Mouse (Mus musculus) hindbrain, postnatal 0 days (tissue): Measurements from ENCODE around the gene Uvrag. TPM values are rescaled to one million over a fixed set of nuclear protein-coding genes. Genes with fewer than 3 reads are reported as not detected.

Source experiments
- ATAC-seq: fragments of 200-750 bp; cut with Nextera tagmentation; 2 replicates; pipeline ENCODE4 v1.8.0; 2017; ENCODE audit warnings: mild to moderate bottlenecking, moderate TSS enrichment, moderate library complexity
- DNase-seq: peaks from one replicate; pipeline ENCODE4 v3.0.0-alpha.2; 2015; ENCODE audit warnings: low spot score
- H3K27ac ChIP-seq: fragments of 300-500 bp; sonication (generic); 2 replicates; pipeline ENCODE4 v1.5.1; 2014; ENCODE audit warnings: mild to moderate bottlenecking
- H3K27me3 ChIP-seq: fragments of 300-500 bp; sonication (generic); 2 replicates; pipeline ENCODE4 v1.6.1; 2014; ENCODE audit warnings: low read length, mixed read lengths; ENCODE audit not compliant: insufficient read depth
- H3K36me3 ChIP-seq: fragments of 300-500 bp; sonication (generic); 2 replicates; pipeline ENCODE4 v1.6.1; 2014; ENCODE audit warnings: low read length, mixed read lengths; ENCODE audit not compliant: insufficient read depth
- H3K4me1 ChIP-seq: fragments of 300-500 bp; sonication (generic); 2 replicates; pipeline ENCODE4 v1.6.1; 2014; ENCODE audit warnings: antibody characterized with exemption, low read length, mixed read lengths; ENCODE audit not compliant: insufficient read depth
- H3K4me2 ChIP-seq: fragments of 300-500 bp; sonication (generic); 2 replicates; pipeline ENCODE4 v1.6.1; 2014; ENCODE audit warnings: low read depth, mild to moderate bottlenecking, low read length, moderate library complexity, mixed read lengths
- H3K4me3 ChIP-seq: fragments of 300-500 bp; sonication (generic); 2 replicates; pipeline ENCODE4 v1.5.1; 2014; ENCODE audit warnings: low read length
- H3K9ac ChIP-seq: fragments of 300-500 bp; sonication (generic); replicated peaks from 2 replicates; pipeline ENCODE4 v1.6.1; 2014; ENCODE audit warnings: mild to moderate bottlenecking, low read length, moderate library complexity, mixed read lengths
- H3K9me3 ChIP-seq: fragments of 300-500 bp; sonication (generic); 2 replicates; pipeline ENCODE4 v1.6.1; 2016; ENCODE audit warnings: low read length, mixed read lengths
- CTCF ChIP-seq: IDR thresholded peaks from 2 replicates; pipeline ENCODE4 v1.5.1; 2016; ENCODE audit warnings: antibody characterized with exemption, control low read depth, low read depth
- WGBS: fragments of 180-500 bp; shearing (Covaris S2); extraction: QIAGEN DNeasy Blood & Tissue Kit; methylation state at CpG from one replicate; pipeline ENCODE4 v1.1.7; 2014; 5-methylcytosine and 5-hydroxymethylcytosine counted together
- polyA plus RNA-seq: library from polyadenylated mRNA; unstranded; fragments of >200 nt; fragmentation: Nextera tagmentation; extraction: Ambion mirVana; gene quantifications from 2 replicates; pipeline ENCODE4 v1.2.1, GENCODE M21; 2015
- total RNA-seq: library from RNA; depleted of rRNA; stranded (reverse); fragments of >200 nt; gene quantifications from 2 replicates; pipeline ENCODE4 v1.2.3, GENCODE M21; 2014

Gene Uvrag
- total and polyA plus RNA-seq, 2 experiments from 2014 or later = 16.5 to 36.7 TPM

DNA sequence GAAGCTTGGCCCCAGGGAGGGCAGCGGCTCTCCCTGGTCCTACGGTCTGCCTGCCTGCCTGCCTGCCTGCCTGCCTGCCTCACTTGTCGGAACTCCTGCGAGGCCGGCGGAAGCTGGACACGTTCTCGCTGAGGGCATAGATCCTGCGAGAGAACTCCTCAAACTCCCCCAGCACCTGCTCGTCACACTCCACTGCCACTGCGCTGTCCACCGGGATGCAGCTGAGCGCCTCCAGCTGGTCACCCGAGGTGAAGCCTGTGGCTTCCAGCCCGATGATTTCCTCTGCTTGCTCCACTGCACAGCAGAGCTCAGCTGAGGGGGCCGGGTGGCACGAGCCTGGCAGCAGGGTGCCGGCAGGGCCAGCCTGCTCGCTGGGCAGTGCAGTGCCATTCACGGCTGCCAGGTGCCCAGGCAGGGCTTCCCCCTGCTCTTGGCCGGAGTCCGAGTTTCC is 253.1 kb downstream of the Uvrag start:
- Histone ChIP-seq H3K27me3 (no peaks in the 10 kb centered on the region), H3K9me3 (no peaks in the 10 kb centered on the region), H3K4me3 (no peak overlapping the region), H3K4me1 (peaks cover 13% of the 10 kb centered on the region; the same call in 1 of the 2 replicates), H3K9ac (0 out of 2 replicates have a peak overlapping the region, but pooled peaks have one; percentile 9), H3K4me2 (0 out of 2 replicates have a peak overlapping the region, but pooled peaks have one; percentile 7), H3K36me3 (no peaks in the 10 kb centered on the region), H3K27ac (peak overlapping the region; percentile 56)
- DNase-seq (peak; percentile 82), ATAC-seq (peak; percentile 78)
- peak; percentile 62 for TF ChIP-seq CTCF
- WGBS = 35% methylated on average over 22 of the region's 22 CpGs

DNA sequence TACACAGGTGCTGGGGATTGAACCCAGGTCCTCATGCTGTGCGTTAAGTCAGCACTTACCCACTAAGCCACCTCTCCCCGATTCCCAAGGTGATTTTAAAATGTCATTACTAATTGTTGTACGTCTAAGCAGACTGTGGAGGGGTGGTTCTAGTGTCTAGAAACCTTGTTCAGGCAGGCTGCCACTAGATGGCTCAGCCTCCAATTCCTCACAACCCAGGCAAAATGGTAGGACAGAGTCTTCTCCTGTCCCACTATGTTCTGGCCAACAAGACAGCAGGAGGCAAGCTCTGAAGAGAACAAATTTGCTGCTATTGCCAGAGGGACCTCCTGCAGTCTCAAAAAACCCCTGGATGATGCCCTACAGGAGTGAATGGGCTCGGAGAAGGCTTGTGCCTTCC is 259.1 kb downstream of the Uvrag start:
- Histone ChIP-seq H3K27ac (no peak overlapping the region), H3K4me3 (no peak overlapping the region), H3K9me3 (no peaks in the 10 kb centered on the region), H3K36me3 (no peaks in the 10 kb centered on the region), H3K4me1 (0 out of 2 replicates have a peak, but pooled peaks cover 3% of the 10 kb centered on the region), H3K27me3 (no peaks in the 10 kb centered on the region), H3K4me2 (no peak overlapping the region), H3K9ac (no peak overlapping the region)
- no peak for ATAC-seq
- peak; percentile 53 for TF ChIP-seq CTCF
- peak; percentile 56 for DNase-seq
- WGBS = 51% methylated on average over 4 of the region's 4 CpGs

DNA sequence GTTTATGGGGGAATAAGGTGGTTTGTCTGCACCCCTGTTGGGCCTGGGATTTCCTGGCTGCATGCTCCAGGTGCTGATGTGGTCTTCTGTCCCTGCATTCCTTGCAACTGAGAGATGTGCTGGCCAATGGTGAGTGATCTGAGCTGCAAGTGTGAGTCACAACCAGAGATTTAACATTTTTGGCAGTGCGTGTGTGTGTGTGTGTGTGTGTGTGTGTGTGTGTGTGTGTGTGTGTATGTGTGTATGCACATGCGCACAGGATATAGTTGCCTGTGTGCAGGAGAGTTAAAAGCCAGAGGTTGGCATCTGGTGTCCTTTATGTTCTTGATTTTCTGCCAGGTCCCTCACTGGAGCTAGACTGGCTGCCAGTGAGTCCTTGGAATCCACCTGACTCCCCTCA is 261.8 kb downstream of the Uvrag start:
- no peak overlapping the region for H3K4me2 ChIP-seq
- H3K36me3 ChIP-seq = no peaks in the 10 kb centered on the region
- no peaks in the 10 kb centered on the region for H3K27me3 ChIP-seq
- no peaks in the 10 kb centered on the region for H3K9me3 ChIP-seq
- H3K4me3 ChIP-seq = no peak overlapping the region
- peaks cover 13% of the 10 kb centered on the region; the same call in 1 of the 2 replicates for H3K4me1 ChIP-seq
- no peak overlapping the region for H3K9ac ChIP-seq
- WGBS = 83% methylated on average over 2 of the region's 2 CpGs
- no peak for ATAC-seq
- no peak overlapping the region for H3K27ac ChIP-seq
- DNase-seq = no peak
- no peak for TF ChIP-seq CTCF

DNA sequence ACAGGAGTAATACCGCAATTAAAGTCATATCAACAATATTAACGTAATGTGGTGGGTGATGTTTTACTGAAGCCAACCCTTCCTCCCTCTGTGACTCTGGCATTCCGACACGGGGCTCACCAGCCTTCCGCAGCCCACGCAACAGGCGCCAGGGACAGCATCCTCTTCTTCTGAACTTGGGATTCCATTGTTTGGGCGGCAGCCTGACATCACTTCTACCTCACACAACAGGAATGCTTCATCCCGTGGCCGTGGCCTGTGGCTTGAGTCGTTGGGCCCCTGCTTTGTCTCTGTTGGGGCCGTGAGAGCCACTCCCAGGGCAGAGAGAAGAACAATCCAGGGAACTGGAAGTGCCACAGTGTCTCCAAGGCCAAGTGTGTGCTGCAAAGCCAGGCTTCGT is 264.8 kb downstream of the Uvrag start:
- no peak for TF ChIP-seq CTCF
- ATAC-seq (no peak), DNase-seq (no peak)
- Histone ChIP-seq H3K4me1 (peaks cover 11% of the 10 kb centered on the region; the same call in 1 of the 2 replicates), H3K27me3 (no peaks in the 10 kb centered on the region), H3K4me3 (no peak overlapping the region), H3K27ac (no peak overlapping the region), H3K9me3 (no peaks in the 10 kb centered on the region), H3K36me3 (no peaks in the 10 kb centered on the region), H3K4me2 (peak overlapping the region; percentile 36; the same call in 1 of the 2 replicates), H3K9ac (no peak overlapping the region)
- WGBS = 29% methylated on average over 13 of the region's 13 CpGs

- H3K36me3 ChIP-seq = no peaks in the 10 kb centered on the region
- ATAC-seq = peak; percentile 63
- no peak overlapping the region for H3K9ac ChIP-seq
- TF ChIP-seq CTCF = peak; percentile 23
- DNase-seq = peak; percentile 81
- no peak overlapping the region for H3K27ac ChIP-seq
- no peaks in the 10 kb centered on the region for H3K9me3 ChIP-seq
- peaks cover 11% of the 10 kb centered on the region; the same call in 1 of the 2 replicates for H3K4me1 ChIP-seq
- H3K4me3 ChIP-seq = no peak overlapping the region
- no peaks in the 10 kb centered on the region for H3K27me3 ChIP-seq
- peak overlapping the region; percentile 36 for H3K4me2 ChIP-seq
- WGBS = 19% methylated on average over 12 of the region's 13 CpGs
Measured at GRCm38 (mm10) chr7:98875390-98875990, 265.5 kb downstream of the Uvrag start.

DNA sequence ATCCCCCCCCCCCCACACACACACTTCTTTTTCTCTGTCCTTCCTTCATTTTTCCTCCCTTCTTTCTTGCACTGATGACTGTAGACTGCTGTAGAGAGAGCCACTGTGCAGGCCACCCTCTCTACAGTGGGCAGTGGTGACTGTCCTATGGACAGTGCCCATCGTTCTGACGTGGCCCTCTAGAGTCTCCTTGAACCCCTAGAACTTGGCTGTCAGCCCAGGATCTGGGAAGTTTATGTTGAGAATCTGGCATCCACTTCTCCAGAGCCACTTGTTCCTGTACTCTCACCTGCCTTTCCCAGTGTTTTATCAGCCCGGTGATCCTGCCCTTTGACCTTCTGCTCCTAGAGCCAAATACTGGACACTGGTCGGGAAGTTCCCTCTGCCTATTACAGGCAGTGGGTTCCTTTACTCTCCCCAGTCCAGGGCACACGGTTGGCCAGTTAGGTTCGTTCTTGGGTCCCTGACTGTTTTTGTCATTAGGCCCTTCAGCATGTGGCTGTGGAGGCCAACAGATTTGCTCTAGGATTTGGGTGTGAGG is 266.5 kb downstream of the Uvrag start:
- WGBS = 52% methylated on average over 6 of the region's 6 CpGs
- ATAC-seq (no peak), DNase-seq (no peak)
- Histone ChIP-seq H3K4me1 (peaks cover 11% of the 10 kb centered on the region; the same call in 1 of the 2 replicates), H3K9ac (no peak overlapping the region), H3K27me3 (no peaks in the 10 kb centered on the region), H3K36me3 (no peaks in the 10 kb centered on the region), H3K4me3 (no peak overlapping the region), H3K9me3 (no peaks in the 10 kb centered on the region), H3K27ac (no peak overlapping the region), H3K4me2 (no peak overlapping the region)
- no peak for TF ChIP-seq CTCF

DNA sequence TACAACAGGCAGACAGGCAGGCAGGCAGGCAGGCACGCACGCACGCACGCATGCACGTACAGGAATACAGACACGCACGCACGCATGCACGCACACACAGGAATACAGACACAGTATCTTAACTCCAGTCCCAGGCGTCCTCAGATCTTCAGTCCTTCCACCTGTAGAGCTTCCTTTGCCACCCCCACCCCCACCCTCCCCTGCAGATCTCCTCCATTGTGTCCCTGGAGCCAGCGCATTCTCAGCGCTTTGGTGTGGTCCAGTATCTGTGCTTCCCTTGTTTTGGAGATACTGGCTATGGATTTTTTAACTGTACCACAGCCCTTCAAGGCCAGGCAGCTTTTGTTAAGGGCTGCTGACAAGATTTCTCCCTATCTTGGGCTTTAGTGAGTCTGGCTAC is 267.6 kb downstream of the Uvrag start:
- no peak for DNase-seq
- H3K4me3 ChIP-seq = no peak overlapping the region
- no peaks in the 10 kb centered on the region for H3K27me3 ChIP-seq
- no peak for ATAC-seq
- no peak overlapping the region for H3K4me2 ChIP-seq
- H3K27ac ChIP-seq = no peak overlapping the region
- no peaks in the 10 kb centered on the region for H3K36me3 ChIP-seq
- H3K9me3 ChIP-seq = no peaks in the 10 kb centered on the region
- H3K4me1 ChIP-seq = peaks cover 11% of the 10 kb centered on the region; the same call in 1 of the 2 replicates
- 83% methylated on average over 12 of the region's 12 CpGs for WGBS
- H3K9ac ChIP-seq = no peak overlapping the region
- no peak for TF ChIP-seq CTCF
